Mouse (Mus musculus) brain, embryonic 14.5 days (tissue): ENCODE results near the gene Gmeb1. TPM values are rescaled to one million over a fixed set of nuclear protein-coding genes. Genes with fewer than 3 reads are reported as not detected.

Experiments
- DNase-seq: peaks from one replicate; pipeline ENCODE4 v3.0.0-alpha.2; 2011; ENCODE audit warnings: low read depth
- CTCF ChIP-seq: fragments of 200-500 bp; IDR thresholded peaks from 2 replicates; pipeline ENCODE4 v1.5.1; 2012; ENCODE audit warnings: inconsistent platforms, mild to moderate bottlenecking, moderate library complexity, borderline replicate concordance; ENCODE audit not compliant: insufficient read depth, insufficient read length; ENCODE audit errors: extremely low read depth
- POLR2A ChIP-seq: fragments of 200-500 bp; IDR thresholded peaks from 2 replicates; pipeline ENCODE4 v1.6.1; 2012; ENCODE audit warnings: mild to moderate bottlenecking, inconsistent platforms, borderline replicate concordance; ENCODE audit not compliant: poor library complexity, insufficient read depth, insufficient read length, severe bottlenecking; ENCODE audit errors: extremely low read depth
- polyA plus RNA-seq: library from polyadenylated mRNA; depleted of rRNA; stranded (reverse); fragments of >200 nt; gene quantifications from 2 replicates; pipeline ENCODE4 v1.2.3, GENCODE M21; 2012

Gmeb1 gene
- polyA plus RNA-seq, 1 experiment: 43.8 TPM

DNA sequence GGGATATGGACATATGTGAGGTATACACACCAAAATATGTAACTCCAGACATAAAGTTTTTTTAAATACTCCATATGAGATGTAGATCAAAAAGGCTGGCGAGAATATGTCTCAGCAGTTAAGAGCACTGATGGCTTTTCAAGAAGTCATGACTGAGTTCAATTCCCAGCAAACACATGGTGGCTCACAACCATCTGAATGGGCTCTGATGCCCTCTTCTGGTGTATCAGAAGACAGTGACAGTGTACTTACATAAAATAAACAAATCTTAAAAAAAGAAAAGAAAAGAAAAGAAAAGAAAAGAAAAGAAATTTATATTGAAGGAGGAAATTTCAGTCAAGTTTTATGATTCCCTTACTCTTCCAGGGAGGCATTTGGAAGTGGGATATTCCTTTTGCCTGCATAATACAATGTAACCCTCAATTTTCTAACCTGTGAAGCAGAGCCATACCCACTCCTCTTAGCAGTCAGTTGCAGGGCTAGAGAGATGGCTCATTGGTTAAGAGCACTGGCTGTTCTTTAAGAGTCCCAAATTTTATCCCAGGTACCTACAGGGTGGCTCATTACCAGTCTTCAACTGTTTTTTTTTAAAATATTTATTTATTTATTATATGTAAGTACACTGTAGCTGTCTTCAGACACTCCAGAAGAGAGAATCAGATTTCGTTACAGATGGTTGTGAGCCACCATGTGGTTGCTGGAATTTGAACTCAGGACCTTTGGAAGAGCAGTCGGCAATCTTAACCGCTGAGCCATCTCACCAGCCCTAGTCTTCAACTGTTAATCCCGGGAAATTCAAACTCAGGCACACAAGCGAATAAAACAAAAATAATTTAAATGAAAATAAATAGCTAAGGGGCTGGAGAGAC is 7.7 kb upstream of the Gmeb1 start:
- TF ChIP-seq CTCF (peak; percentile 21; the same call in 1 of the 2 replicates), POLR2A (no peak)
- DNase-seq: peak; percentile 64

DNA sequence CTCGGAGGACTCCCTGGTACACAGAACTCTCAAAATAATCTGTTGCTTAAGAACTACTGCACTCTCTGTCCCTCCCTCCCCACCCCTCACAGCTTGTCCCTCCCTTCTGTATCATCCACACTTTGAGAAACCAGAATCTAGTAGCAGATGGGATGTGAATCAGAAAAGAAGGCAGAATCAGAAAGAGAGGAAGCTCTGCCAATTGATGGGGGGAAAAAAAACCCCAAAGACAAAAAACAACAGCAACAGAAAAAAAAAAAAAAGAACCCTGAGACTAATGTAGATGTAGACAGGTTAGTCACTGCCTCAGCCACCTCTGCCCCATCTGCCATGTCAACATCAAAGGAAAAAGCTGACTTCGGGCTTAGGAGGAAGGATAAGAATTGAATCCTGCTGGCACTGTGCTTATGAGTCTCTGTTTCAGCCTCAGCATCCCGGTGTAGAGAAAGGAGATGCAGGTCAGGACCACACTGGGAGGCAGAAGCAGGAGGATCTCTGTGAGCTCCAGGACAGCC is 5.5 kb upstream of the Gmeb1 start:
- no peak for TF ChIP-seq POLR2A
- no peak for TF ChIP-seq CTCF
- DNase-seq: peak; percentile 18

DNA sequence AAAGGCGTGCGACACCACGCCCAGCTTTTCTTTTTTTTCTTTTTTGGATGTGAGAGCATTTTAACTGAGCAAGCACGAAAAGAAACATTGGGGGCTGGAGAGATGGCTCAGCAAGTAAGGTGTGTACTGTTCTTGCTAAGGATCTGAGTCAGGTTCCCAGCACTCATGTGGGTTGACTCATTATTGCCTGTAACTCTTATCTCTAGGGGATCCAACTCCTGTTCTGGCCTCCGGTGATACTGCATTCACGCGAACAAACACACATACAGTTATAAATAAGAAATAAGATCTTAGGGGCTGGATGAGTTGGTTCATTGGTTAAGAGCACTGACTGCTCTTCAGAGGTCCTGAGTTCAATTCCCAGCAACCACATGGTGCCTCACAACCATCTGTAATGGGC is 1.9 kb upstream of the Gmeb1 start:
- no peak for DNase-seq
- TF ChIP-seq CTCF (no peak), POLR2A (no peak)

DNA sequence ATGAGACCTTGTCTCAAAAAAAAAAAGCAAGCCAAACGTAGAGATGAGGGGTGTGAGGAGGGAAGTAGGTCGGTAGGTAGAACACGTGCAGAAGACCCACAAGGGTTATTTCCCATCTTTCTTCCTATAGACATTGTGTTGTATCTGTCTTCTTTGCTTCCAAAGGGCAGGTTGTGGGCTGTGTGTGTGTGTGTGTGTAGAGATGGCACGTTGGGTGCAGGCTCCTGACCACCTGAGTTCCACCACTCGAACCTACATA is 885 bp upstream of the Gmeb1 start:
- DNase-seq: no peak
- TF ChIP-seq POLR2A: no peak
- no peak for TF ChIP-seq CTCF

DNA sequence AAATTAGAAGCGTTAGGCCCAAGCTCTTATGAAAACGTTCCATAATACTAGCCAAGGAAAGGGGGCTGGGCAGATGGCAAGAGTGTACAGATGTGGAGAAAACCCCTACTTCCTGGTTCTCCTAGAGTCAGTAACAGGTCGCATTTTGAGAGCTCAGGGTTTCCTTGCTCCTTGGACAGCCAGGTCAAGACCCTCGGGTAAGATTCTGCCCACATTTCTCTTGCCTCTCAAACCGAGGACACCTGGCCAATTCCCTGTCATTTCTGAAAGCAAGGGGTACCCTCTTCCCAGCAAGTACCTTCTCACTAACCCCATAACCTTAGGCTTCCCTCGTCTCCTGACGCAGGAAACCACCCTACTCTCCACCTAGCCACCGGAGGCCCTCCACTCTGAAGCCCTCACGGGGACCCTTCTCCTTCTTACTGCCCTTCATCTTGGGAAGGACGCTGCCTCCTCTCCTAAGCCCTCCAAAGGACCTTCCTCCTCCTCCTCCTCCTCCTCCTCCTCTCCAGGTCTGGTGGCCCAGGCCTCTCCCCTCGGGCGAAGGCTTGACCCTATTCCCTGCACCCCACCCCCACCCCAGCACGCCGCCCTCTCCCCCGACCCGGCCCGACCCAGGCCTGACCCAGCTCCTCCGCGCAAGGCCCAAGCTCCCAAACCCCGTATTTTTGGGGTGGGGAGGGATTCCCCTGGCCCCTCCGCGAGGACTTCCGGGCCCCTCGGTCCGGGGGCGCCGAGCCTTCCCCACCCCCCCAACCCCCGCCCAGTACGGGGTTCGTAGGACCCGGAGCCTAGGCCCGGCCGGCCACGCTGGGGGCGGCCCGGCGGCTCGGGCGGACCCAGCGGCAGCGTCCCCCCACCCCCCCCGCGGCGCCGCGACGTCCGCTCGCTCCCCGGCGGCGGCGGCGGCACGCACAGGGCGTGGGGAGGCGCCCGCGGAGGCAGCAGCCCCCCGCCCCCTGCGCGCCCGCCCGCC is 710 bp downstream of the Gmeb1 start:
- TF ChIP-seq CTCF: no peak
- TF ChIP-seq POLR2A: 0 out of 2 replicates have a peak, but pooled peaks have one; percentile 44
- peak; percentile 66 for DNase-seq

DNA sequence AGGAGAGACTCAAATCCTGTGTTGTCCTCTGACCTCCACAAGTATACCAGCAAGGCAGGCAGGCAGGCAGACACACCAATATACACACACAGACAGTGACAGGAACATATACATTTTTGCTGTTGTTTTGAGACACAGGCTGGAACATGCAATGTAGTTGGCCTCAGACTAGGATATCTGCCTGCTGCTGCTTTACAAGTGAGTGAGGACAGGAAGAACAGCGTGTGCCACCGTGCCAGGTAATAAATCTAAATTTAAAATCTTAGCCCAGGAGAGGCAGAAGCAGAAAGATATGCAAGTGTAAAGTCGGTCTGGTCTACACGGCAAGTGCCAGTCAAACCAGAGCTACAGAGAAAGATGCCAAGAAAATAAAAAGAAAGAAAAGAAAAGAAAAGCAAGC is 2.2 kb downstream of the Gmeb1 start:
- TF ChIP-seq CTCF (no peak), POLR2A (no peak)
- no peak for DNase-seq

DNA sequence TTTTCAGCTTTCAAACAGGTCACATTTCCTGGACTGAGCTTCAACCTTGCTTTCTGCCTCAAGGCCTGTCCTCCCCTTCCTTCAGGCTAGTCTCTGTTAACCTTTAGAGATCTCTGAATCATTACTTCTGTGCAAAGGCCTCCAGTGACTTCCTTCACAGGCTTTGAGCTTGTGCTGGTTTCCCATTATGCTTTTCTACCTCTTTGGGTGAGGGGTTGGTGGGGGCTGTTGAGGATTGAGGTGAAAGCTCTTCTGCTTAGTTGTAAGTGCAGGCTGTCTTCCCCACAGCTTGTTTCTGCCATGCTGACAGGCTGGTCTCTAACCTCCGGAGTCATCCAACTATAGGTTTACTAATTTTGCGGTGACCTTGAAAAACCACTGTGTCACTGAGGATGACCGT is 5.0 kb downstream of the Gmeb1 start:
- TF ChIP-seq CTCF: no peak
- DNase-seq: no peak

DNA sequence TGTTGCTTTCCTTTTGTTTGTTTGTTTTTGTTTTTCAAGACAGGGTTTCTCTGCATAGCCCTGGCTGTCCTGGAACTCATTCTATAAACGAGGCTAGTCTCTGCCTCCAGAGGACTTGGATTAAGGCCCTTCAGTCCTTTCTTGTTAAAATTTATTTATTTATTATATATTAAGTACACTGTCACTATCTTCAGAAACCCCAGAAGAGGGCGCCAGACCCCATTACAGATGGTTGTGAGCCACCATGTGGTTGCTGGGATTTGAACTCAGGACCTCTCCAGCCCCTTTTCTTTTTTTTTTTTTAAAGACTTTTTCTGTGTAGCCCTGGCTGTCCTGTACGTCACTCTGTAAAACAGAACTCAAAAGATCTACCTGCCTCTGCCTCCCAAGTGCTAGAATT is 6.4 kb downstream of the Gmeb1 start:
- peak; percentile 10 for DNase-seq
- TF ChIP-seq POLR2A (no peak), CTCF (no peak)

DNA sequence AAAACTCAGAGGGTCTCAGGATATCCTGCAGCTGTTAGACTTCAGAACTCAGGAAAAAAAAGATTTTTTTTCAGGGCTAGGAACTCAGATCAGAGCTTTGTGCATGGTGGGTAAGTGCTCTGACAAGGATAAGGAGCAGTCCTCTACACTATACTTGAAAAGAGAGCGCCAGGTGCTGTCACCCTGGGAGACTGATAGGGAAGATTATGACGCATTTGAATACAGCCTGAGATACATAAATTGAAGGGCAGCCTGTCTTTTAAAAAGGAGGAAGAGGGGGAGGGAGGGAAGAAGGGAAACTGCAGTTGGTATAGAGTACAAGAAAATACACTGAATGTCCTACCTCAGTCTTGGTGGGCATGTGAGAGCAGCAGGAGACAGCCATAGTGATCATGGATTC is 7.8 kb downstream of the Gmeb1 start:
- DNase-seq: no peak
- TF ChIP-seq CTCF (no peak), POLR2A (no peak)

DNA sequence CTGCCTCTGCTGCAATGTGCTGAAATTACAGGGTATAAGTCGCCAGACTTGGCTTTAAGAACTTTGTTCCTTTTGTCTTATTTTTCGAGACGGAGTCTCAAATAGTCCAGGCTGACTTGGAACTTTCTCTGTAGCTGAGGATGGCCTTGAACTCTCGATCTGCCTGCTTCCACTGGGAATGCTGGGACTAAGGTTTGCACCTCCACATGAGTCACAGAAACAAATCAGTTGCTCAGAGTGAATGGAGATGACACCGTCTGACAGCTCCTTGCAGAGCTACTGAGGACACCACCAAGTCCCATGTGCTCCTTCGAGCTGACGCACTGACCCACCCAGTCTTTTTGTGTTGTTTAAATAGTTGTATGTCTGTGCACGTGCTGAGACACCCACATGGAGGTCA is 8.3 kb downstream of the Gmeb1 start:
- DNase-seq: no peak
- no peak for TF ChIP-seq CTCF
- TF ChIP-seq POLR2A: no peak

DNA sequence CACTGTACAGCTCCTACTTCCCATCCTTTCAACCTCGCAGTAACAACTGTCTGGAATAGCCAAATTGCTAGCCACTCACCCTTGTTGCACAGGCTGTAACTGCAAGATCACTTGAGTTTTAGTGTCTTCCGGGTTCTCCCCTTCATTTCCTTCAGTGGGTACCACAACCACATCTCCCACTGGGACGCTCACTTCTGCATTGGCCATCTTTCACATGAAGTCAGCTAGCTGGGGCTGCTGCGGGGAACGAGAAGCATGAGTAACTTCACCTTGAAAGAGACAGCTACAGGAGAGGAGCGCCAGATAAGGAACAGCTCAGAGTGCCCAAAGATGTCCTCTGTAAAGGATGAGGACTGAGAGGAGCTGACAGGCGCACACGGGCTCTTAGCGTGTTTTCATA is 9.8 kb downstream of the Gmeb1 start:
- DNase-seq: no peak
- no peak for TF ChIP-seq CTCF
- no peak for TF ChIP-seq POLR2A
